Mouse (Mus musculus) thymus, adult 2 months (tissue): ENCODE data around the gene Tsen54.

Experiments used
- CTCF ChIP-seq: fragments of 200-500 bp; IDR thresholded peaks from 2 replicates; pipeline ENCODE4 v1.5.1; 2012; ENCODE audit warnings: mild to moderate bottlenecking, control low read depth, low read length, moderate library complexity, borderline replicate concordance; ENCODE audit not compliant: control insufficient read depth, poor library complexity, insufficient read depth; ENCODE audit errors: extremely low read depth
- POLR2A ChIP-seq: fragments of 200-500 bp; IDR thresholded peaks from 2 replicates; pipeline ENCODE4 v1.6.1; 2012; ENCODE audit warnings: mild to moderate bottlenecking, low read length, control low read depth, moderate library complexity; ENCODE audit not compliant: control insufficient read depth, poor library complexity, insufficient read depth; ENCODE audit errors: extremely low read depth

- no peak for TF ChIP-seq CTCF
- TF ChIP-seq POLR2A, result no peak
Observed at GRCm38 (mm10) chr11:115817331-115817730, 2.8 kb downstream of the Tsen54 start.
